Mouse (Mus musculus) naive thymus-derived CD4-positive, alpha-beta T cell, adult 2 months (primary cell): ENCODE measurements around the gene Mmp23.
"Not testable (repeated sequence)": the region's sequence is repeated elsewhere in the genome, so short reads cannot be mapped to it uniquely, and the experiment has no call there.

Experiments
- DNase-seq: peaks from one replicate; pipeline ENCODE4 v3.0.0-alpha.2; 2011; ENCODE audit warnings: low read depth

Gene Mmp23

GRCm38 (mm10) chr4:155654456-155655298 lies 1.5 kb upstream of the Mmp23 start:
- peak; percentile 76 for DNase-seq

- no peak for DNase-seq
These were observed 935 bp upstream of the Mmp23 start for GRCm38 (mm10) chr4:155654183-155654455.

DNA sequence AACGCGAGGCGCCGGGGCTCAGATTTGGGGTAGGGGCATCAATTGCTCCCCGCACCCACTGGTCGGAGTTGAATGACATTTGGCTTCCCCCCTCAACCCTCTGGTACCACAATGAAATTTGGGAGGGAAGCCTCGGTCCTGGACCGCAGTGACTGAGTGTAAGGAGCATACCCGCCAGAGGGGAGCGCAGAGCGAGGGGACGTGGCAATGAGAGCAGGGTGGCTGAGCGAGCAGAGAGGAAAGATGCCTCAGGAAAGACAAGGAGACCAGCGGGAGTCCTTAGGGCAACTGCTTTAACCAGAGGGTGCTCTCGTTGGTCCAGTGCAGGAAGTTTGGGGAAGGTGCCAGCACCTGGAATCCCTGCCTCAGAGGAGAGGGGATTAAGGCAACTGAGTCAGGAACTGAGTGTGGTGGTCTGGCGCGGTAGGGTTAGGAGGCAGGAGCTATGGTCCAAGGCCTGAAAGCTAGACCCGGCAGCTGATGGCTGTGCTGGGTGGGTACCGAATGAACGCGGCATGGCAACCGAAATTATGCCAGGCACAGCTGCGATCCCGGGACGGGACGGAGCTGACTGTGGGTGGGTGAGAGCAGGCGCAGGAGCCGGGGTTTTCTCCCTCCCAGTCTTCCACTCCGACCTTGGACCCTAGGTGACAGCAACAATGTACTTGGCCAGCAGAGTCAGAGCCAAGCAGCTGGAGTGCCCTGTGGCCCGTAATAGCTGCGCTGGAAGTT lies 433 bp upstream of the Mmp23 start:
- peak; percentile 44 for DNase-seq

- no peak for DNase-seq
These were observed 700 bp downstream of the Mmp23 start for GRCm38 (mm10) chr4:155652283-155653085.

- no peak for DNase-seq
These were observed 1.5 kb downstream of the Mmp23 start for GRCm38 (mm10) chr4:155651553-155652269.

GRCm38 (mm10) chr4:155649355-155649754 lies 3.8 kb downstream of the Mmp23 start:
- no peak for DNase-seq

DNA sequence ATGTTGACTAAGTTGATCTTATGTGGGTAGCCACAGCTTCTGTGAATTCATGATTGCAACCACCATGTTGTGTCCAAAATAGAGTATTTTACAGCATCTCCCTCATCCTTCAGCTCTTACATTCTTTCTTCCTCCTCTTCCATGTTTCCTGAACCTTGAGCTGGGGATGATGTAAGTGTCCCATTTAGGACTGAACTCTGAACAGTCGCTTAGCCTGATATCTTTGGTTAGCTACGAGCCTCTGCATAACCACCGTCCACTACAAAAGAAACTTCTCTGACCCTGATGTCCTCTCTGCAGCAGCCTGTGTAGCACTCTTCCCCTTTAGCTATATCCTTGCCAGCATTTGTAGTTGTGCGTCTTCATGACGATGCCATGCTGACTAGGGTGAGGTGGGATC lies 7.5 kb downstream of the Mmp23 start:
- no peak for DNase-seq

DNA sequence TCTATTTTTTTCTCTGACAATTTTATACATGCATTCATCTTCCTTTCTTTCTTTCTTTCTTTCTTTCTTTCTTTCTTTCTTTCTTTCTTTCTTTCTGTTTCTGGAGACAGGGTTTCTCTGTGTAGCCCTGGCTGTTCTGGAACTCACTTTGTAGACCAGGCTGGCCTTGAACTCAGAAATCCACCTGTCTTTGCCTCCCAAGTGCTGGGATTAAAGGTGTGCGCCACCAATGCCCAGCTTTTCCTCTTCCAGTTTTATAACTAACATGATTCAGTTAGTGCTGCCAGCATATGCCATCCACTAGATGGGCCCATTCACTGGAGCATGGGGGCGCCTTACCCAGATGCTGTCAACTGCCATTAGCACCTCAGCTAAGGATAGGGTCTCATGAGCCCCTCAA lies 7.9 kb downstream of the Mmp23 start, which contains the start of gene Gm10563:
Gm10563 (minus strand) TSS at position 101 of the 400 bp plus-strand sequence.
- not testable (repeated sequence) for DNase-seq

DNA sequence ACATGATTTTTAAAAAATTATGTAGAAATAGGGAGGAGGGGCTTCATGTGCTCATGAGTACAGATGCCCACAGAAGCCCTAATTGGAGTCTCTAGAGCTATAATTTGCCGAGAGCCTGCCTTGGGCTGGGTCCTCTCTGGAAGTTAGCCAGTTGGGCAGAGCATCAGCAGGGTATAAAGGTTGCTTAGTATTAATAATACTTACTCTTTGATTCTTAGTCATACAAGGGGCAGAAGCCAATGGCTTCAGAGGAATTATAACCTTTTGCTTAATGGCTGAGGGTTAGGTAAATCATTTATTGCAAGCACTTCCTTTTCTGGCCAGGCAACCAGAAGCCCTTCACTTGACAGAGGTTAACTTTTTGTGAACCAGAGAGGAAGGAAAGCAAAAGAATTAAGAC lies 9.7 kb downstream of the Mmp23 start:
- DNase-seq: no peak

DNA sequence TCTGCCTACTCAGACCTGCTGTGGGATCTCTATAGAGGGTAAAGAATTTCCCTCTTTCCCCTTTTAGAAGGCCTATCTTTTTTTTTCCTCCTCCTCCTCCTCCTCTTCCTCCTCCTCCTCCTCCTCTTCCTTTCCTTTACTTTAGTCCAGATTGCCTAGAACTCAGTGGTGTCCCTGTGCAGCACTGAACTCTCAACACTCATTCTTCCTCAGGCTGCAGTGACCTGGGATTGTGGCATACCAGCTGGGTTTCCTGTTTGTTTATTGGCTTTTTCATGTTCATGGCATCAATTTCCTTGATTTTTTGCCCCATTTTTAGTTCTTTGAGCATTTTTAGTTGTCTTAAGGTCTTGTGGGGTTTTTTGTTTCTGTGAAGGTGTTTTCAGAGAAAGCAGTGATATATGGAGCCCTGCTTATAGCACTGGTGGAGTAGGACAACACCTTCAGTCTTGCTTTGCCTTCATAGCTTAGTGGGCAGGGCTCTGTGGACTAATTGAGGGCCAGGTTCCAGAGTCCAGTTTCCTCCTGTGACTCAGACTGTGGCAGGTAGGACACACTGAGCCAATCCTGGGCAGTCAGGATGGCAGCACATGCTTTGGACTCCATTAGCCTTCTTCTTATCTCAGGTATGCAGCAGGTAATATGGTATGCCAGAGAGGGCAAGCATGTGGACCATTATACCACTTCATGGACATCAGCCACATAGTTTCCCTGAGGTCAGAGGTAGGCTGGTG lies 17.3 kb downstream of the Mmp23 start:
- no peak for DNase-seq

- no peak for DNase-seq
These were observed 22.9 kb downstream of the Mmp23 start for GRCm38 (mm10) chr4:155630267-155630666.

DNA sequence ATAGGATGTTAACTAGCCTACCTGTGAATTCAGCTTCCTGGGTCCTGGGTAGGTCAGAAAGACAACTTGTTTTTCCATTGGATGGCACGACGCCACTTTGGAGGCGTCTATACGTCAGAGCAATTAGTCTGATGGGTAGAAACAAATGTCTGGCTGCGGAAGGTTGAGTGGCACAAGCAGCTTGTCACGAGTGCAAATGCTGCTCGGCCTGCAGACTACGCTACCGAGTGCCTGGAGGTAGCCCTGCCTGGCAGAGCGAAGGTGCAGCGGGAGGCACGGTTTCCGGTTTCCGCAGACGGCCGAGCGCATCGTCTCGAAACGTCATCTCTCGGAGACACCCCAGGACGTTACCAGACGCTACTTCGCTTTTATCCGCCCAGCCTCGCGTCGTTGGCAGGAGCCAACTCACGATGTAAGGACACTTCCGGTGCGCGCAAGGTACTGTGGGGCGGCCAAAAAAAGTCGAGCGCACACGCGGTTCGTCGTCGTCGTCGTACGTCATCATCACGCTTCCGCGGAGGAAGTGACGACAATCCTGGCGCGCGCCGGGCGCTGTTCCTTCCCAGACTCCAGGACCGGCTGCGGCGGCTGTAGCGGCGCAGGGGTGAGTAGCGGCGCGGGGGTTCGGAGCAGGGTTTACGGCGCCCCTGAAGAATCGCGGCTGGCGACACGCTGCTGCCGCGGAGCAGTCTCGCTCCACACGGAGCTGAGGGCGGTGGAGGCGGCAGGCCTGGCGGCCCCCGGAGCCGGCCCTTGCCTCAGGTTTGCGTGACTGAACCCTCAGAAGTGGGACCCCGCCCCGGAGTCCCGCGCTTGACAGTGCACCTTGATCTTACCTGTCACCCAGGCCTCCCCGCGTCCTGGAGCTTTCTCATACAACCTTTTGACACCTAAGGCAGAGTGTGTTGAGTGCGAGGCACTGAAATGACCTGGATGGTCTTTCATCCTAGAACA lies 28.6 kb downstream of the Mmp23 start, which contains the start of gene Cdk11b:
Cdk11b (plus strand) TSS at position 517 of the 954 bp plus-strand sequence.
- DNase-seq: peak; percentile 99

DNA sequence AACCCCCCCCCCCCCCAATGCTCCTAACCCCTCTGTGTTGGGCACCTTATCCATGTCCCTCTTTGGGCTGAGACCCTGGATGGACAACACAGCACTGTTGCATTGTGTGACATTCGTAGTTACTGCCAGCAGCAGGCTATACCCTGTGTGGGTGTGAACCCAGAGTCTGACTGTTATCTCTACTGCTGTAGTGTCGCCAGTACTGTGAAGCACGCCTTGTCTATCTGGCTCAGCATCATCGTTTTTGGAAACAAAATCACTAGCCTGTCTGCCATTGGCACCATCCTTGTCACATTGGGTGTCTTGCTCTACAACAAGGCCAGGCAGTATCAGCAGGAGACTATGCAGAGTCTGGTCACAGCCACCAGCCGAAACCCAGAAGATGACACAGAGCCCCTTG lies 34.9 kb downstream of the Mmp23 start:
- DNase-seq: no peak

DNA sequence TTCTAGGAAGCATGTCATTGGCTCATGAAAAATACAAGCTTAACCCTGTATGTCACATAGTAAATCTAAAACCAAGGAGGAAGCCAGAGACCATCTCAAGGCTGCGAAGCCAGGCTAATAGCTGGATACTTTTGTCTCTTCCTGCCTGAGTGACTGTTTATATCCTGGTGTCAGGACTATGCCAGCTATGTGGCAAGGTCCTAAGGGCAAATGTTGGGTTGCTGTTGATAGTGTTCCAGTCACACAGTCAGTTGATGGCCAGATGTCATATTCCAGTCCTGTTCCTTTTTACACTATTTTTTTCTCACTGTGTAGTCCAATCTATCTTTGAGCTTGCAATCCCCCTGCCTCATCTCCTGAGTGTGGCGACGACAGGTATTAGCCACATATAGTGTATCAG lies 39.9 kb downstream of the Mmp23 start:
- DNase-seq: no peak

DNA sequence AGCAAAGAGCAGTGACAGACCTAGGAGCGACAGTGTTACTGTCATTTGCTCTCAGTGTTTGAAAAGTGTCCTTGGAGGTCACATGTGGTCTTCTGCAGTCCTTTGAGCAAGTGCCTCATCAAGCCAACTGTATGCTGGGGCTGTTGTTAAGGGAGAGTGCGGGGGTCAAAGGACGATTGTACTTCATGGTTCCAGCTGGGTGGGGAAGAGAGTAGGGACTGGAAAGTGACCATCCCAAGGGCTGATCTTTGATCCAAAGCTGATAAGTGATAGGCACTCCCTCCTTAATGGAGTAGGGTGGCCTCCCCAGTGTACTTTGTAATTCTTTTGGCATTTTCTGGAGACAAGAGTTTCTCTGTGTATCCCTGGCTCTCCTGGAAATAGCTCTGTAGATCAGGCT lies 41.3 kb downstream of the Mmp23 start:
- DNase-seq: no peak

- DNase-seq: no peak
These were observed 46.4 kb downstream of the Mmp23 start for GRCm38 (mm10) chr4:155606825-155607224.

- no peak for DNase-seq
These were observed 48.1 kb downstream of the Mmp23 start for GRCm38 (mm10) chr4:155605132-155605531.

DNA sequence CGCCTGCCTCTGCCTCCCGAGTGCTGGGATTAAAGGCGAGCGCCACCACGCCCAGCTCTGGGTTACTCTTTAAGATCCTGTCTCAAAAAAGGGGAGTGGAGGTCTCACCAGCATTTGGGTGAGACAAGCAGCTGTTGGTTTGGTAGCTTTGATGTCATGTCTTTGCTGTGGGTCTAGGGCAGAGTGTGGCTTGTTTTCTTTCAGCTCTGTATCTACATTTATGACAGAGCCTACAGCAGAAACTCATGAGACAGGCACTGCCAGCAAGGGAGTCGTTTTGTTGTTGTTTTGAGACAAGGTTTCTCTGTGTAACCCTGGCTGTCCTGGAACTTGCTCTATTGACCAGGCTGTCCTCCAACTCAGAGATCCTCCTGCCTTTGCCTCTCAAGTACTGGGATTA lies 49.4 kb downstream of the Mmp23 start:
- peak; percentile 51 for DNase-seq

DNA sequence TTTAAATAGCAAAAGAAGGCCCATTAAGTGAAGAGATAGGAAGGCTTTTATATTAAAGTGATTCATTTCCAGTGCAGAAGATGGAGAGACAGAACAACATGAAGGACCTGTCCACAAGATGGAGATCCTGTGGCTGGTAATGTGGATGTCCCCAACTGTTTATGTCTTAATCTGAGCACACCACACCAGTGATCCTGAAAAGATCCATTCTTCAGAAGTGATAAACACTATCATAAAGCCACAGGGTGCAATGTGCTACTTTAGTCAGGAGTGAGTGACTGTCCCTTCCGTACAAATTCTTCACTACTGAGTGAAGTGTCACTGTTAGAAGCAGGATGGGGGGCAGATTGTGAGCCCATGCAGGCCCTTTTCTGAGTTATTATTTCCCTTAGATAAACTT lies 50.4 kb downstream of the Mmp23 start:
- no peak for DNase-seq

DNA sequence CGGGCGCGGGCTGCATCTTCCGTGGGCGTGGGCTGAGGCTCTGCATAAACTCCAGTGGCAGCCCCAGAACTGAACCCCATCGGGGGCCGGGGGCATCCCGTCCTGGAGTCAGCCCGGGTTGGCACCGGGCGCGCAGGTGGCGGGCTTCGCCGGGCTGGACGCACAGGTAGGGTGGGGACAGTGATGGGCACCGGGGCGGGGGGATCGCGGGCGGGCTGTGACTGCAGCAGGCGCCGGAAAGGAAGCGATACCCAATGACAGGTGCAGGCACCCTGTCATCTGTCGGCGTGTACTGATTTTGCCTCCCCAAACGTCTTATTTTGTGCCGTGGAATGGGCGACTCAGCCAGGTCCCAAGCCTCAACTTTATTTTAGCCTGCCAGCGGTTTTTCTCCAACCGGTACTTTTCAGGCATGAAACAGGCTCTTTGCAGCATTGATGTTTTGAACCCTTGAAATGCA lies 51.2 kb downstream of the Mmp23 start:
- no peak for DNase-seq
